Mouse (Mus musculus): ENCODE measurements around the gene D030056L22Rik. TPM values are rescaled to one million over a fixed set of nuclear protein-coding genes. Genes with fewer than 3 reads are reported as not detected.

Gene D030056L22Rik
- total RNA-seq, 2 experiments from 2014 or later = 15.0 to 15.8 TPM

- no peak for DNase-seq
Measured at GRCm38 (mm10) chr19:18731077-18731476, 18.1 kb downstream of the D030056L22Rik start.

- no peak for DNase-seq
Measured at GRCm38 (mm10) chr19:18735901-18736300, 22.9 kb downstream of the D030056L22Rik start.

GRCm38 (mm10) chr19:18739146-18739545 lies 26.2 kb downstream of the D030056L22Rik start:
- DNase-seq = no peak

GRCm38 (mm10) chr19:18743946-18744345 lies 31.0 kb downstream of the D030056L22Rik start:
- DNase-seq = no peak

GRCm38 (mm10) chr19:18746576-18747340 lies 33.8 kb downstream of the D030056L22Rik start:
- no peak for DNase-seq

GRCm38 (mm10) chr19:18747379-18747778 lies 34.4 kb downstream of the D030056L22Rik start:
- DNase-seq = no peak

GRCm38 (mm10) chr19:18749598-18750339 lies 36.8 kb downstream of the D030056L22Rik start, which contains the start of gene Trpm6:
TSS of gene Trpm6 (plus strand) at chr19:18749983.
- DNase-seq = peak; percentile 3 to 4

GRCm38 (mm10) chr19:18757191-18757590 lies 44.2 kb downstream of the D030056L22Rik start:
- no peak for DNase-seq

- no peak for DNase-seq
Measured at GRCm38 (mm10) chr19:18757706-18758105, 44.7 kb downstream of the D030056L22Rik start.

- no peak for DNase-seq
Measured at GRCm38 (mm10) chr19:18758269-18758668, 45.3 kb downstream of the D030056L22Rik start.

- DNase-seq = peak in 1 of 2 experiments; percentile 1
Measured at GRCm38 (mm10) chr19:18758916-18759315, 45.9 kb downstream of the D030056L22Rik start.

GRCm38 (mm10) chr19:18766399-18766798 lies 53.4 kb downstream of the D030056L22Rik start:
- no peak for DNase-seq

Other genes with a start within 250 kb of the D030056L22Rik start
- gene Ostf1, start 81.4 kb upstream of the D030056L22Rik start, total RNA-seq (2021) = 100 to 1,000 TPM; 127 to 163 TPM
- 10 to 100 TPM in 1 of 2 experiments, 1 to 10 TPM in 1; 9.0 to 17.7 TPM for gene Nmrk1, start 81.2 kb upstream of the D030056L22Rik start, total RNA-seq (2021)
- 10 to 100 TPM; 26.9 to 27.9 TPM for gene Carnmt1, start 42.4 kb upstream of the D030056L22Rik start, total RNA-seq (2021)
- under 1 TPM in 1 of 2 experiments, not detected in 1; 0.13 TPM for gene Trpm6, start 36.8 kb downstream of the D030056L22Rik start, total RNA-seq (2021)